Mouse (Mus musculus): Measurements from ENCODE around the gene Arl15.

GRCm38 (mm10) chr13:114165616-114166015 lies 371.3 kb downstream of the Arl15 start:
- no peak for TF ChIP-seq CTCF (IDR thresholded peaks at IDR 0.05; ENCODE audit: low read depth)
- no peak for TF ChIP-seq EP300 (IDR thresholded peaks at IDR 0.05; ENCODE audit: low read depth)
